Mouse (Mus musculus) right cerebral cortex, postnatal 10 days (tissue): ENCODE results near the gene Ccdc189.
"Not testable (repeated sequence)": the region's sequence is repeated elsewhere in the genome, so short reads cannot be mapped to it uniquely, and the experiment has no call there.

ENCODE experiments used
- DNase-seq, 2 experiments: peaks; one replicate each; pipeline ENCODE4 v3.0.0; 2021; ENCODE audit warnings: low spot score in 2 of 2

Gene Ccdc189

DNA sequence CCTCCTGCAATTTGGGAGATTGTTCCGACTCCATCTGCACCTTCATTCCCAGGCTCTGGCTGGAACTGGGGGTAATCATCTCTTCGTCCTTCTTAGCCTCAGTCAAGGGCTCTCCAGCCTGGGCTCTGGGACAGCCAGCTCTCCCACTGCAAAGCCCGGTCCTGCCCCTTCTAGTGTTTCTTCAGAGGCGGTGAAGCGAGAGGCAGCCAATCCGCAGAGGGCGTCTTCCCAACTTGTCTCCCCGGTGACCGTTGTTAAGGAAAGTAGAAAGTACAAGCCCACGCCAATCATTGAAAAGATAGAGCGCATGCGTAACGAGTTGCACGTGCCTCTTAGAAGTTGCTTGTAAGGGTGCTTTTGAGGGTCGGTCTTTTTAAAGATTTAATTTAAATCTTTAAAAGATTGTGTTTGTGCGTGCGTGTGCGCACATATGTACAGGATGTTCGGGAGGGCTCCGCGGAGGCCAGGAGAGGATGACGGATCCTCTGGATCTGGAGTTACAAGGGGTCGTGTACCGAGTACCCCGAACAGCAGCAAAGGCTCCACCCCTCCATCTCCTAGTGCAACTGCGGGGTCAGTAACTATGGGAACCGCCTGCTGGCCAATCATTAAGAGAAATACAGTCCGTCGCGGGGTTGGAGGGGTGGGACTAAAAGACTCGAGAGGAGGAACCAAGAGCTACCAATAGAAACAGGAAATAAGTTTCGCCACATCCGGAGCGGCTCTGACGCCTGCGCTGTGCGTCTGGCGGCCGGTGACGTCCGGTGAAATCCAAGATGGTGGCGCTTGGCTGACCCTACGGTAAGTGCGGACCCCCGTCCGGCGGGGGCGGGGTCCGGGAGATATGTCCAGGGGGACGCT is at the start of gene Ccdc189, which contains the start of gene Rnf40:
Ccdc189 (minus strand) TSS at position 585 of the 861 bp plus-strand sequence.
Rnf40 (plus strand) TSS at position 757 of the 861 bp plus-strand sequence.
- peak; percentile 97 to 99 for DNase-seq

- peak; percentile 88 to 89 for DNase-seq
Observed at GRCm38 (mm10) chr7:127636963-127637362, 48.6 kb upstream of the Ccdc189 start.

DNA sequence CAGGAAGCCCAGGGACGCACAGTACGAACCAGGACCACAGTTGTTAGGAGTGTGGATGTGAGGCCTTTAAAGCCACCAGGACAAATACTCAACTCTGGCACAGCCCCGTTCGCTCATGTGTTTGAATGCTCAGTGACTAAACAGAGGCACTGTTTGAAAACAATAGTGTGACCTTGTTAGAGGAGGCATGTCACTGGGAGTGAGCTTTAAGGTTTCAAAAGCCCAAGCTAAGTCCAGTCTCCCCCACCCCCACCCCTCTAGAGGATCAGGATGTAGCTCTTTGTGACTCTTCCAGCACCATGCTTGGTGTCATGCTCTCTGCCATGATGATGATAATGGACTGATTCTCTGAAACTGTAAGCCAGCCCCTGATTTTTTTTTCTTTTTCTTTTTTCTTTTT is 43.0 kb upstream of the Ccdc189 start:
- DNase-seq: no peak

DNA sequence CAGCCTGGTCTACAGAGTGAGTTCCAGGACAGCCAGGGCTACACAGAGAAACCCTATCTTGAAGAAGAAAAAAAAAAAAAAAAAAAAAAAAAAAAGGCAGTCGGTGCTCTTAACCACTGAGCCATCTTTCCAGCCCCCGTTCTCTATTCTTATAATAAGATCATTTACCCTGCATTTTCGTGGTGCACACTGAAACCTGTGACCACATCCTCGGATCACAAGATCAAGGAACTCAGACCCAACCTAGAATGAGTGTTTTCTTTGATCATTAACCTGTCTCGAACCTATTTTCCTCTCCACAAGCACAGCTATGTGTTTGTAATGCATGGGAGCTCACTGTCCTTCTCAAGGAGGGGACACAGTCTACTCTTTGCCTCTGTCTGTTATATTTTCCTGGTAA is 40.3 kb upstream of the Ccdc189 start:
- DNase-seq: no peak

DNA sequence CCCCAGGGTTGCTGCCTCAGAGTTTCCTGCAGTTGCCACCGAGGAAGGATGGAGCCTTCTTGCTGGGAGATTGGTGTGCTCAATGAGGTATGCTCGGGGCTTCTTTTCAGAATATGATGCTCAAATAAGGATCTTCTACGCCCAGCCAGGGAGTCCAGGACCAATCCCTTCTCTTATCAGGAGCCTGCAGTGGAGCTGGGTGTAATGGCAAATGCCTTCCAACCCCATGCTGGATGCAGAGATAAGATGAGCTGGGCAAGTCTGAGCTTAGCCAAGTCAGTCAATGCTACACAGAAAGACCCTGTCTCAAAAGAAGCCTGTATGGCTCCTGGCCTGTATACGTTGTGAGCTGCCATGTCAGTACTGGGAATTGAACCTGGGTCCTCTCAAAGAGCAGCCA is 38.1 kb upstream of the Ccdc189 start:
- DNase-seq: no peak

DNA sequence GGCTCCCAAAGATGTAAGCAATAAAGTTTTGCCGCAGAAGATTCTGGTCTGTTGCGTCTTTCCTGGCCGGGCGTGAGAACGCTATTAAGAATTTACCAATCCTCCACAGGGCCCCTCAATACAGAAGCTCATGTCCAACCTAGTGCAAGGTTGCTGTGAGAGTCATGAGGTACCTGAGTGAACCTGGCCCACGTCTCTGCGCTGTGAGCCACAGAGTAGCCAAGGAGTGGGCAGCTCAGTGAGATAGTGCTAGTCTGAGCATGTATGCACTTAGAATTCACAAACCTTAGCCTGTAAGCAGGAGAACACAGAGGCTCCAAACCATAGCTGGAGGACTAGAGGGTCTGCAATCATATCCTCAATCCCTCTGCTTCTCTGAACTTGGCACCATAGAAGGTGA is 37.6 kb upstream of the Ccdc189 start:
- no peak for DNase-seq

DNA sequence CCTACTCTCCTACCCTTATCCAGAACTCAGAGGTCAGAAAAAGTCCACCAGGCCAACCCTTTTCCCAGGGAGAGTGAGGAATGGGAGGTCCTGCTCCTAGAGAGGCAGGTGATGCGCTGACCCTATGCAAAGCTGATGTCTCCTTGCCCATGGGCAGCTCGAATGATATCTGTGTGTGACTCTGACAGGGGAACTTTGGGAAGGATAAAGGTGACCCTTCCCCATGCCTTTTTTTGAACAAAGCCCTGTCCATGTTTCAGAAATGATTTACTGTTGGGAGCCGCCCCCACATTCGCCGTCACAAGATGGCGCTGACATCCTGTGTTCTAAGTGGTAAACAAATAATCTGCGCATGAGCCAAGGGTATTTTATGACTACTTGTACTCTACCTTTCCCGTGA is 30.0 kb upstream of the Ccdc189 start:
- DNase-seq: not testable (repeated sequence)

DNA sequence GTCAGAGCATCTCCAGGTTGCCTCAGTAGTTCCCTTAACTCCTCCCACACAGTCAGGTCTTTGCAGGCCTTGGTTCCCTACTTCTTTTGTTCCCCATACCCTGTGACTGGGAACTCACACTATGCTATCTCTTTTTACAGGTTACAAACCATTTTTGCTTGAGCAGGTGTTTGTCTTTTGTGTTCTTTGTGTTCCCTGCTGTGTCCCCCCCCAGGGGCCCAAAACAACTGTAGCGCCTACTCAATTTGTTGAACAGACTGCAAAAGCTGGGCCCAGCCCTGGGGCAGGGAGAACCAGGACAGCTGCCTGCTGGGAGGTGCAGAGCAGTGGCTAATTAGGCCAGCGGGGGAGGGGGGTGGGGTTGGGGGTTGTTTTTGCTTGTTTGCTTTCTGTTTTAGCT is 29.6 kb upstream of the Ccdc189 start:
- no peak for DNase-seq

GRCm38 (mm10) chr7:127616881-127617280 is 28.5 kb upstream of the Ccdc189 start:
- no peak for DNase-seq

DNA sequence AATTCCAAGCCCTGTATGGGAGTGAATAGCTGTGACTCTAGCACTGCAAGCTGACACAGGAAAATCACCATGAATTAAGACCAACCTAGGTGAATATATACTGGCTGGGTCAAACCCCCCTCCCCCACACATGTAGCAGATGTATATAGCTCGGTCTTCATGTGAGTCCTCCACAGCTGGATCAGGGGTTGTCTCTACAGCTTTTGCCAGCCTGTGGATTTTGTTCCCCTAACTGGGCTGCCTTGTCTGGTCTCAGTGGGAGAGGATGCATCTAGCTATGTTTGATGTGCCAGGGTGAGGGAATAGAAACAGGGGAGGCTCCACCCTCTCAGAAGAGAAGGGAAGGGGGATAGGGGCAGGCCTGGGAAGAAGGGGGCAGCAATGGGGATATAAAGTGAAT is 27.9 kb upstream of the Ccdc189 start:
- DNase-seq: no peak

DNA sequence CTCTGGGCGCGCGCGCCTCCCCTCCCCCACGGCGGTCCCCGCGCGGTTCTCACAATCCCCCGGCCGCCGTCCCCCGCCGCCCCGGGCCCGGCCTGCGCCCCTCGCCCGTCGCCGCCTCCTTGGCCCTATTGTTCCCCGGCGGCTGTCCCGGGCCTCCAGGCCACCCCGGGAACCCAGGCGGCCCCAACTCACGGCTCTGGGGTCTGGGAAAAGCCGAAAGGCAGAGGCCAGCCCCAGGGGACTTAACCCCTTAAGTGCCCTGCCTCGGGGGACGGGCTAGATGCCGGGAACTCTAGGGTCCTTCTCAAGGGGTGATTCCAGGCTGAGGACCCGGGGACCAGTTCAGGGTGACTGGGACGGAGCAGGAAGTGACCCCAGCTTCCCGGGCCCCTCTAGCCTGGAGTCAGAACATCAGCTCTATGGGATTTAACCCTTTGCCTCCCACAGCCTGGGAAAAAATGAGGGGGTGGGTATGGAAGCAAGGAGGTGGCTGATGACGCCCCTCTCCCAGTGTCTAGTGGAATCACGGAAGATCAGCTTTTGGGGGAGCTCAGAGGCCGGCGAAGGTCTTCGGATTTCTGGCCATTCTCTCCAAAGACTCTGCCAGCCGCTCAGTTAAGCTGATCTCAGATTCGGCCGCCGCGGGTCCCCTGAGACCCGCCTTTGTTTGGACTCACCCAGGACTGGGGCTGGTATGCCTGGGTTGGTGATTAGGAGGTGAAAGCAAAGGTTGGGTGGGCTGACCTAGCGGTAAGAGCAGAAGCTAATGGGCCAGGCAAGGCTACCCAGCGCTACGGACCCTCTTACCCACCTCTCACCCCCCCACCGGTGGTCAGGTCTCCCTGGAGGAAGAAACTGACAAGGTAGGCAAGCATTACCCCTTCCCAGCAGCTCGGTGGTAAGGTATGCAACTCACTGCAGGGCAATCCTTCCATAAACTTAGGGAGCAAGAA is 26.8 kb upstream of the Ccdc189 start, which contains the start of gene Zfp629:
Zfp629 (minus strand) TSS at position 907 of the 953 bp plus-strand sequence.
- peak; percentile 90 to 92 for DNase-seq

- peak in 1 of 2 experiments; percentile 49 for DNase-seq
Observed at GRCm38 (mm10) chr7:127614511-127614890, 26.1 kb upstream of the Ccdc189 start.

DNA sequence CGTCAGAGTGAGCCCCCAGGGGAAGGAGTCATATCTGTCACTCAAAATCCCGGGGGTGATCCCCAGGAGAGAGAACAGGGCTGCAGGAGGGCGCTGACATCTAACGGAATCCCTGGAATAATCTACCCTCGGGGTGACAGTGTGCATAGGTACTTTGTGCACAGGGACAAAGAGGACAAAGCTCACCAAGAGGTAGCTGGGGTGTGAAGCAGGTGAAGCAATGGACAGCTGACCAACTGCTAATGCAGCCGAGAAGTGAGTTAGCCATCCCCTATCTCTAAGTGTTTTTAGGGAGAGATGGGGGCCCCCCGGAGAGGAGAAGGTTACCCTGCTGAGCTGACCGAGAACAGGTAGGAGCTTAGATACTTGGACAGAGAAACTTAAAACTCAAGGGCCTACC is 25.7 kb upstream of the Ccdc189 start:
- peak in 1 of 2 experiments; percentile 18 for DNase-seq

DNA sequence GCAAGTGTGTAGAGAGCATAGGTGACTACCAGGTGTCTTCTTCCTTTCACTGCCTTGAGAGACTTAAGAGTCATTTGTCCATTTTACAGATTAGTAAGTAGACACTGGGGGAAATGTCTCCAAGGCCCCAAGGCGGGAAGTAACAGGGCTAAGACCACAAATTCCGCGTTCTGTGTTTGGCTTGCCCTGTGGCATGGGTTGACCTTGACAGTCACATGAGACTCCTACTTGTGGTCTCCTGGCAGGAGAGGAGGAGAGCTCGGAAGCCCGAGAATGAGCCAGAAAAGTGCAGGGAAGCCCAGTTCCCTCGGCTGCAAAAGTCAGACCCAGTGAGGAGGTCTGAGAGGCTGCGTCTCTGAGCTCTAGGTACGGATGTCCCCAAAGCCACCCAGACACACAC is 25.1 kb upstream of the Ccdc189 start:
- peak in 1 of 2 experiments; percentile 22 for DNase-seq

DNA sequence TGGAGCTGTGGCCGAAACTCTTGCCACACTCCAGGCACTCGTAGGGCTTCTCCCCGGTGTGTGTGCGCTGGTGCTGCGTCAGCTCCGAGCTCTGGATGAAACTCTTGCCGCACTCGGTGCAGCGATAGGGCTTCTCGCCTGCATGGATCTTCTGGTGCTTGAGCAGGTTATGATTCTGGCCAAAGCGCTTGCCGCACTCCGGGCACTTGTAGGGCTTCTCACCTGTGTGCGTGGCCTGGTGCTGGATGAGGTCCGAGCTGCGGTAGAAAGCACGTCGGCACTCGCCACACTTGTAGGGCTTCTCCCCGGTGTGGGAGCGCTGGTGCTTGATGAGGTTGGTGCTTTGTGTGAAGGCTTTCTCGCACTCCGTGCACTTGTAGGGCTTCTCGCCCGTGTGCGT is 23.2 kb upstream of the Ccdc189 start:
- peak in 1 of 2 experiments; percentile 21 for DNase-seq

DNA sequence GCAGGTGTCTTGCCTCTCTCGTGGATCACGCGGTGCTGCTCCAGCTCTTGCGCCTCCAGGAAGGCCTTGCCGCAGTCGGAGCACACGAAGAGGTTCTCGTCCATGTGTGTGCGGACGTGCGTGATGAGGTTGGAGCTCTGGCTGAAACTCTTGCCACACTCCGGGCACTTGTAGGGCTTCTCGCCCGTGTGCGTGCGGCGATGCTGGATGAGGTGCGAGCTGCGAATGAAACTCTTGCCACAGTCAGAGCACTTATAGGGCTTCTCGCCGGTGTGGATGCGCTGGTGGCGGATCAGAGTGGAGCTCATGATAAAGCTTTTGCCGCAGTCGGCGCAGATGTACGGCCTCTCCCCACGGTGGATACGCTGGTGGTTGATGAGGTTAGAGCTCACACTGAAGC is 22.6 kb upstream of the Ccdc189 start:
- DNase-seq: no peak

- no peak for DNase-seq
Observed at GRCm38 (mm10) chr7:127607150-127607549, 18.8 kb upstream of the Ccdc189 start.

DNA sequence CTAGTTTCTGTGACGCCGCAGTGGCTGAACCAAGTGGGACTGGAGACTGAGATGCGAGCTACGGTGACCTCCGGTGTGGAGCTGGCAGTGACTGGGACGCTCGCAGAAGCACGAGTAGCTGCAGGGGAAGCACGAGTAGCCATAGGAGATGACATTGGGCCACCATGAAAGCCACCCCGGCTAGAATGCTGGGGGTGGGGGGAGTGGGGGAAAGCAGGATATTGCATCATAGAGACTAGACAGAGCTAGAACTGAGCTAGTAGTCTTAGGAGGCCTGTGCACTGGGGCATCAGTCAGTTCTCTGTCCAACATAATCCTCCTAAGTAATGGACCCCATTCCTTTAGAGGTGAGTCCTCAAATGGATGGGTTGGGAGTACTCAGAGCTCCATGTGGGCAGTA is 15.9 kb upstream of the Ccdc189 start:
- no peak for DNase-seq

DNA sequence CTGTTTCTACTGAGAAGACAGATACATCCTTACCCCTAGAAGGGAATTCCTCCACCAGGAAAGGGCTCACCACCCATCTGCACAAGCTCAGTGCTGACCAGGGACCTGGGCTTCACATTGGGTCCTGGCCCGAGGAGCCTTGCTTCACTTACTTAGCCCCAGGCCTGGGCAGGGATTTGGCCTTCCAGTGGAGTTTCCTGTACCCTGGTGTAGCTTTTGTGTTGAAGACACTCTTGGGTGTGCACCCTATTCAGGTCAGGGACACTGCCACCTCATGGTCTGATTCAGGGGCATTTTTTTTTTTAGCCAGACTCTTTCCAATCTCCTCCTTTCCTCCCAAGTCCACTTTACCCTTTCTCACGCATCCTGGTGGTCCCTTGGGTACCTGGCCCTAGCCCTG is 14.5 kb upstream of the Ccdc189 start:
- DNase-seq: no peak

GRCm38 (mm10) chr7:127601735-127602134 is 13.3 kb upstream of the Ccdc189 start:
- DNase-seq: no peak

DNA sequence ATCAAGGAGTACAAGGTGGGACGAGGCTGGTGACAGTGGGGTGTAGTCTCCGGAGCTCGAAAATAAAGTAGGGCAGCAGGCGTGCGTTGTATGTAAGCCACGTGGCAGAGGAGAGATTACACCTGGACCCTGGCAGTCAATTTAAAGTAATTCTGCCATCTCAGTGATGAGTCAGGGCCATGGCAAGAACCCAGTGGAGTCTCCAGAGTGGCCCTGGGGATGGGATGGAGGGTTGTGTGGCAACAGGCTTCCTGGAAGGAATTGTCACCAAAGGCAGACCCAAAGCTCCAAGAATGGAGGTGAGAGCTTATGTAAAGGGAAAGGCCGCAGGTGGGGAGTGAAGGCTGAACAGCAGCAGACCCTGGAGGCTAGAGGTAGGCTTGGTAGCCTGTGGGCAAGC is 12.2 kb upstream of the Ccdc189 start:
- no peak for DNase-seq

DNA sequence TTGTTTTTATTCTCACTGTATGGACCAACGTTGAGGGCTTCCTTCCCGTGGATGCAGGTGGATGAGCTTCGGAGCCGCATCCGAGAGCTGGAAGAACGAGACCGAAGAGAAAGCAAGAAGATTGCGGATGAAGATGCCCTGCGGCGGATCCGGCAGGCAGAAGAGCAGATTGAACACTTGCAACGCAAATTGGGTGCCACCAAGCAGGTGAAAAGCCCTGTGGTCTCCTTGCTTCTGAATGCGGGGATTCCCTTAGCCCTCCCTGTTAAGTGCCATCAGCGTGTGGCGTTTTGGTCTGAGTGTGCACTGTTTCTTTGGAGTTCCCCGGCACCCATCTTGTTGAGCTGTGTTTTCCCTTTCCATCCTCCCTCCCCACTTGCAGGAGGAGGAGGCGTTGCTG is 8.4 kb upstream of the Ccdc189 start:
- no peak for DNase-seq
